Comparison of ENCODE assay signal across 11 mouse cellular contexts in genomic region chr2:9331630-9332352, GRCm38 (mm10).
DNase-seq lines count a peak whose midpoint lies in the region; ATAC-seq and TF ChIP-seq lines count a peak whose summit lies in the region.
"Had no signal": no experiment of that assay in that cellular context is flagged by ENCODE, and none has a peak within 500 bp of the region (broad histone marks: within the 10 kb centered on the region; RNA-seq: fewer than 3 reads in every experiment).

No protein-coding gene starts in this region.

- peak overlapping the region; percentile 21; the same call in 1 of the 2 replicates for H3K4me2 ChIP-seq in forebrain, embryonic 11.5 days (ENCODE audit: low read depth, low read length, severe bottlenecking)
- H3K4me2 ChIP-seq in forebrain, embryonic 13.5 days = no peak overlapping the region
- H3K4me2 ChIP-seq: heart, embryonic 13.5 days; neural tube, embryonic 12.5 days had no signal

- H3K27ac ChIP-seq in forebrain, embryonic 11.5 days (ENCODE audit: low read depth, low read length) = no peak overlapping the region
- no peak overlapping the region for H3K27ac ChIP-seq in forebrain, embryonic 13.5 days
- H3K27ac ChIP-seq in layer of hippocampus, adult 2 months = no peak overlapping the region
- no peak overlapping the region for H3K27ac ChIP-seq in heart, embryonic 10.5 days
- H3K27ac ChIP-seq: heart, embryonic 13.5 days; neural tube, embryonic 12.5 days had no signal

- H3K4me3 ChIP-seq in forebrain, embryonic 11.5 days (ENCODE audit: low read depth, low read length) = no peak overlapping the region
- H3K4me3 ChIP-seq in forebrain, embryonic 13.5 days = no peak overlapping the region
- peak overlapping the region; percentile 34 for H3K4me3 ChIP-seq in layer of hippocampus, adult 2 months
- H3K4me3 ChIP-seq in heart, embryonic 10.5 days = no peak overlapping the region
- H3K4me3 ChIP-seq: heart, embryonic 13.5 days; neural tube, embryonic 12.5 days had no signal

- no peaks in the 10 kb centered on the region for H3K4me1 ChIP-seq in forebrain, embryonic 11.5 days (replicated peaks; ENCODE audit: control insufficient read depth, insufficient read depth, low read length)
- H3K4me1 ChIP-seq in forebrain, embryonic 13.5 days = no peaks in the 10 kb centered on the region
- no peaks in the 10 kb centered on the region for H3K4me1 ChIP-seq in heart, embryonic 10.5 days
- H3K4me1 ChIP-seq: heart, embryonic 13.5 days; neural tube, embryonic 12.5 days had no signal

- H3K9me3 ChIP-seq in forebrain, embryonic 11.5 days (ENCODE audit: control insufficient read depth, low read length) = no peaks in the 10 kb centered on the region
- no peaks in the 10 kb centered on the region for H3K9me3 ChIP-seq in forebrain, embryonic 13.5 days (replicated peaks)
- no peaks in the 10 kb centered on the region for H3K9me3 ChIP-seq in heart, embryonic 10.5 days
- H3K9me3 ChIP-seq: heart, embryonic 13.5 days; neural tube, embryonic 12.5 days had no signal

- no peak for TF ChIP-seq CTCF in layer of hippocampus, adult 2 months (conservative IDR thresholded peaks at IDR 0.05)

- no peak for ATAC-seq in forebrain, embryonic 11.5 days (replicated peaks; ENCODE audit: low FRiP score)
- no peak for ATAC-seq in forebrain, embryonic 13.5 days

- H3K27me3 ChIP-seq in forebrain, embryonic 11.5 days (ENCODE audit: control insufficient read depth, insufficient read depth, low read length) = no peaks in the 10 kb centered on the region
- H3K27me3 ChIP-seq in forebrain, embryonic 13.5 days = no peaks in the 10 kb centered on the region
- H3K27me3 ChIP-seq in heart, embryonic 10.5 days (ENCODE audit: insufficient read depth, poor library complexity, severe bottlenecking) = no peaks in the 10 kb centered on the region
- H3K27me3 ChIP-seq: heart, embryonic 13.5 days; neural tube, embryonic 12.5 days had no signal

- H3K9ac ChIP-seq in forebrain, embryonic 11.5 days (ENCODE audit: low read length) = no peak overlapping the region
- H3K9ac ChIP-seq in forebrain, embryonic 13.5 days = no peak overlapping the region
- H3K9ac ChIP-seq: heart, embryonic 13.5 days; neural tube, embryonic 12.5 days had no signal

- H3K36me3 ChIP-seq in forebrain, embryonic 11.5 days (ENCODE audit: control insufficient read depth, insufficient read depth, low read length) = no peaks in the 10 kb centered on the region
- no peaks in the 10 kb centered on the region for H3K36me3 ChIP-seq in forebrain, embryonic 13.5 days (ENCODE audit: poor library complexity, severe bottlenecking)
- H3K36me3 ChIP-seq in heart, embryonic 10.5 days = no peaks in the 10 kb centered on the region
- H3K36me3 ChIP-seq: heart, embryonic 13.5 days; neural tube, embryonic 12.5 days had no signal

- DNase-seq in forebrain, embryonic 11.5 days (ENCODE audit: low spot score) = no peak
- DNase-seq in layer of hippocampus, adult 2 months (ENCODE audit: low spot score in 2 of 2) = no peak
- no peak for DNase-seq in layer of hippocampus, adult 9-10 months (ENCODE audit: low spot score)
- peak; percentile 4 to 28 for DNase-seq in frontal cortex, postnatal 36 days (ENCODE audit: low spot score in 2 of 2)
- DNase-seq in right cerebral cortex, adult 2 months (ENCODE audit: low spot score in 2 of 2) = peak; percentile 14 to 22
- no peak for DNase-seq in heart, embryonic 10.5 days (ENCODE audit: low spot score)
- DNase-seq in cerebellum, adult 18-20 months = no peak
- DNase-seq: lung, adult 2 months had no signal

- WGBS in forebrain, embryonic 11.5 days = 42% methylated on average over 16 of the region's 16 CpGs
- WGBS in forebrain, embryonic 13.5 days = 42% methylated on average over 16 of the region's 16 CpGs
- WGBS in heart, embryonic 10.5 days = 68% methylated on average over 16 of the region's 16 CpGs

Comparison
In these comparisons a context has a peak if more than half of its experiments do, and no peak if none do; other contexts are left out.
1. DNase-seq: peak in frontal cortex, postnatal 36 days (2 of 2) and right cerebral cortex, adult 2 months (2 of 2); none in forebrain, embryonic 11.5 days (single experiment), layer of hippocampus, adult 2 months (0 of 2), layer of hippocampus, adult 9-10 months (single experiment), heart, embryonic 10.5 days (single experiment) and cerebellum, adult 18-20 months (0 of 2).